Mouse (Mus musculus): Measurements from ENCODE around the gene D6Ertd527e.

- no peak for TF ChIP-seq CTCF (IDR thresholded peaks at IDR 0.05; ENCODE audit: low read depth)
- no peak for TF ChIP-seq EP300 (IDR thresholded peaks at IDR 0.05; ENCODE audit: low read depth)
Observed at GRCm38 (mm10) chr6:87099671-87100296, 4.8 kb upstream of the D6Ertd527e start.
